ENCODE assay signal across 22 mouse cellular contexts in genomic region chr15:100670833-100671232, GRCm38 (mm10). TPM values are rescaled to one million over a fixed set of nuclear protein-coding genes. Genes with fewer than 3 reads are reported as not detected.
"Had no signal": no experiment of that assay in that cellular context is flagged by ENCODE, and none has a peak within 500 bp of the region (broad histone marks: within the 10 kb centered on the region; RNA-seq: fewer than 3 reads in every experiment).

No protein-coding gene starts in this region.

- H3K9ac ChIP-seq: heart, embryonic 12.5 days; hindbrain, embryonic 12.5 days; hindbrain, embryonic 14.5 days; limb, embryonic 13.5 days; limb, embryonic 15.5 days; liver, embryonic 12.5 days; liver, embryonic 14.5 days had no signal

- H3K27me3 ChIP-seq: heart, embryonic 12.5 days; liver, embryonic 12.5 days had no signal

- ATAC-seq: hindbrain, embryonic 16.5 days; intestine, embryonic 16.5 days; liver, embryonic 12.5 days had no signal

- H3K27ac ChIP-seq: heart, embryonic 10.5 days; hindbrain, embryonic 10.5 days; hindbrain, embryonic 12.5 days; hindbrain, embryonic 14.5 days; kidney, postnatal 0 days; limb, embryonic 13.5 days; limb, embryonic 15.5 days; liver, embryonic 12.5 days; liver, embryonic 14.5 days had no signal

- H3K36me3 ChIP-seq: heart, embryonic 10.5 days; heart, embryonic 12.5 days; hindbrain, embryonic 10.5 days; hindbrain, embryonic 12.5 days; limb, embryonic 13.5 days; limb, embryonic 15.5 days; liver, embryonic 12.5 days had no signal

- H3K9me3 ChIP-seq: heart, embryonic 10.5 days; heart, embryonic 12.5 days; hindbrain, embryonic 10.5 days; hindbrain, embryonic 12.5 days; limb, embryonic 13.5 days; limb, embryonic 15.5 days; liver, embryonic 12.5 days had no signal

- H3K4me2 ChIP-seq: heart, embryonic 12.5 days; hindbrain, embryonic 12.5 days; hindbrain, embryonic 14.5 days; limb, embryonic 13.5 days; limb, embryonic 15.5 days; liver, embryonic 12.5 days had no signal

- H3K4me3 ChIP-seq: heart, embryonic 10.5 days; heart, embryonic 12.5 days; hindbrain, embryonic 10.5 days; hindbrain, embryonic 12.5 days; limb, embryonic 13.5 days; limb, embryonic 15.5 days; liver, embryonic 12.5 days had no signal

- DNase-seq: gastrocnemius, postnatal 14 days; gastrocnemius, postnatal 36 days; heart, adult 11 months; heart, postnatal 10 days; heart, postnatal 4 days; kidney, adult 11 months; kidney, adult 9 months; layer of hippocampus, adult 9-11 months; layer of hippocampus, postnatal 36 days; left cerebral cortex, postnatal 4 days had no signal

RNA-seq across cellular contexts. Expression of gene Cela1, which starts 16.9 kb away (rescaled TPM):
- total RNA-seq: gastrocnemius, postnatal 14 days; gastrocnemius, postnatal 36 days; heart, postnatal 4 days had no signal
